Mouse (Mus musculus): ENCODE measurements around the gene Maea.
A peak's percentile ranks its signal among the peaks of the same experiment; 100 is the strongest.

DNA sequence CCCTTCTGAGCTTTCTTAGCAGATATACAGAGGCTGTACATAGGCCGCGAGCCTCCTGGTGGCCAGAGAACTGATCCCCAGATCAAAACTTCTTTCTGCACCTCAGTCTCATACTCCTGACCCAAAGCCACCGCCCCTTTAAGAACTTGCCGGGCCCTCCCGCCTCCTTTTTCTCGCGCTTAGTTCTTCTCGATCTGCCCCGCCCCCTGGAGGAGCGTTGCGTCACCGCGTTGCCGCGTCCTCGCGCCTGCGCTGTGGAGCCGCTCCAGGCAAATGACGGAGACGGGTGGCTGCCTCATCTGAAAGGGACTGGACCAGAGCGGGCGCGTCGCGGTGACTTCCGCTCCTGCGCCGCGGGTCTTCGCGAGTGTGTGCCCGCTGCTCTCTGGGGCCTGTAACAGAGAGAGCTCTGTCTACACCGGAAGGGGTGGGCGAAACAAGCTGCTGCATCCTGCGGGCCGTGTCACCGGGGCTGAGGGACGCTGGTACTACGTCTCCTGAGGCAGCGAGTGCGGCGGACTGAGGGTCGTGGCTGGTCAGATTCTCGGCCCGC, 43.1 kb downstream of the Maea start, which contains the start of gene Uvssa:
- TF ChIP-seq CTCF (IDR thresholded peaks at IDR 0.05; ENCODE audit: insufficient read depth, low read depth, low read length) (no peak), POLR2A (IDR thresholded peaks at IDR 0.05; ENCODE audit: insufficient read depth, low read depth, low read length) (peak; percentile 80)
